Comparison of ENCODE assay signal across 14 mouse cellular contexts in the genomic region with DNA sequence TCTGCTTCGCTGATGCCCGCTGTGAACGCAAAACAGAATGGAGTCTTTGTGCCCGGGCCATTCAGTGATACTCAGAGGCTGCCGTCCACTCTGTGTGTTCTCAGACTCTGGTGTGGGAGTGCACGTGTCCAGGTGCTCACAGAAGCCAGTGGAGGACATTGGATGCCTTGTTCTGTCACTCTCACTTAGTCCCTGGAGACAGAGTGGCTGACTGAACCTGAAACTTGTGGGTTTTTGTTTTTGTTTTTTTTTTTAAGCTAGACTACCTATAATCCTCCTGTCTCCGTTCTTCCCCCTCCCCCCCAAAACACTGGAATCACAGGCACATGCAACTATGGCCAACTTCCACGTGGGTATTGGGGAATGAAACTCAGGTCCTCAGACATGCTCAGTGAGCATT. TPM values are rescaled to one million over a fixed set of nuclear protein-coding genes. Genes with fewer than 3 reads are reported as not detected.
DNase-seq lines count a peak whose midpoint lies in the region; ATAC-seq and TF ChIP-seq lines count a peak whose summit lies in the region.
"Had no signal": no experiment of that assay in that cellular context is flagged by ENCODE, and none has a peak within 500 bp of the region (broad histone marks: within the 10 kb centered on the region; RNA-seq: fewer than 3 reads in every experiment).

No protein-coding gene starts in this region.

- peaks cover 13% of the 10 kb centered on the region for H3K79me2 ChIP-seq in heart, adult 2 months (replicated peaks; ENCODE audit: control insufficient read depth, insufficient read depth, low read length)

- peaks cover 25% of the 10 kb centered on the region for H3K4me1 ChIP-seq in heart, adult 2 months (ENCODE audit: control insufficient read depth, insufficient read depth, low read length)
- H3K4me1 ChIP-seq in kidney, adult 2 months (ENCODE audit: control insufficient read depth, insufficient read depth, low read length): peaks cover 8% of the 10 kb centered on the region; the same call in 1 of the 2 replicates
- H3K4me1 ChIP-seq in lung, embryonic 15.5 days: peaks cover 87% of the 10 kb centered on the region
- peaks cover 50% of the 10 kb centered on the region for H3K4me1 ChIP-seq in stomach, embryonic 15.5 days

- 50% methylated on average over 8 of the region's 8 CpGs for WGBS in heart, adult 2 months
- 44% methylated on average over 8 of the region's 8 CpGs for WGBS in kidney, adult 2 months
- WGBS in lung, embryonic 15.5 days: 55% methylated on average over 8 of the region's 8 CpGs
- WGBS in stomach, embryonic 15.5 days: 65% methylated on average over 8 of the region's 8 CpGs

- no peak for DNase-seq in heart, adult 2 months
- no peak for DNase-seq in heart, postnatal 4 days
- DNase-seq in kidney, adult 2 months: no peak
- no peak for DNase-seq in kidney, postnatal 4 days
- DNase-seq in lung, postnatal 14 days: no peak
- no peak for DNase-seq in retina, postnatal 1 day
- DNase-seq: right cerebral cortex, postnatal 25 days; thymus, postnatal 36 days had no signal

- H3K9ac ChIP-seq in heart, adult 2 months (ENCODE audit: low read depth, low read length): peak overlapping the region; percentile 41
- peak overlapping the region; percentile 38; the same call in 1 of the 2 replicates for H3K9ac ChIP-seq in lung, embryonic 15.5 days
- H3K9ac ChIP-seq in stomach, embryonic 15.5 days: no peak overlapping the region
- H3K9ac ChIP-seq: limb, embryonic 13.5 days had no signal

- no peaks in the 10 kb centered on the region for H3K9me3 ChIP-seq in lung, embryonic 15.5 days
- H3K9me3 ChIP-seq in stomach, embryonic 15.5 days: no peaks in the 10 kb centered on the region
- H3K9me3 ChIP-seq: limb, embryonic 13.5 days had no signal

- TF ChIP-seq EP300 in heart, adult 2 months (IDR thresholded peaks at IDR 0.05; ENCODE audit: insufficient read depth, low read depth, low read length): no peak

- peaks cover 20% of the 10 kb centered on the region for H3K36me3 ChIP-seq in heart, adult 2 months (ENCODE audit: control insufficient read depth, insufficient read depth, low read length)
- H3K36me3 ChIP-seq in kidney, adult 2 months (ENCODE audit: control insufficient read depth, insufficient read depth, low read length): no peaks in the 10 kb centered on the region
- peaks cover 36% of the 10 kb centered on the region for H3K36me3 ChIP-seq in lung, embryonic 15.5 days
- H3K36me3 ChIP-seq in stomach, embryonic 15.5 days: no peaks in the 10 kb centered on the region
- H3K36me3 ChIP-seq: G1E had no signal

- H3K27me3 ChIP-seq in heart, adult 2 months (ENCODE audit: control insufficient read depth, insufficient read depth, low read length): no peaks in the 10 kb centered on the region
- no peaks in the 10 kb centered on the region for H3K27me3 ChIP-seq in kidney, adult 2 months (replicated peaks; ENCODE audit: control insufficient read depth, insufficient read depth, low read length)
- no peaks in the 10 kb centered on the region for H3K27me3 ChIP-seq in lung, embryonic 15.5 days
- H3K27me3 ChIP-seq in stomach, embryonic 15.5 days (replicated peaks): no peaks in the 10 kb centered on the region

- ATAC-seq in lung, embryonic 15.5 days (ENCODE audit: borderline replicate concordance, extremely low read depth, low FRiP score, low TSS enrichment): no peak
- no peak for ATAC-seq in stomach, embryonic 15.5 days (ENCODE audit: insufficient read depth, low FRiP score, low read depth)

- no peak for TF ChIP-seq CTCF in heart, adult 2 months (IDR thresholded peaks at IDR 0.05)
- no peak for TF ChIP-seq CTCF in kidney, adult 2 months (conservative IDR thresholded peaks at IDR 0.05; ENCODE audit: insufficient read depth, insufficient read length, low read depth, low read length)

- H3K27ac ChIP-seq in heart, adult 2 months: peak overlapping the region; percentile 100
- H3K27ac ChIP-seq in kidney, adult 2 months (ENCODE audit: insufficient read depth, low read depth, low read length): peak overlapping the region; percentile 91
- peak overlapping the region; percentile 98 for H3K27ac ChIP-seq in lung, embryonic 15.5 days
- H3K27ac ChIP-seq in stomach, embryonic 15.5 days: peak overlapping the region; percentile 96
- H3K27ac ChIP-seq: limb, embryonic 13.5 days had no signal

- H3K4me2 ChIP-seq in lung, embryonic 15.5 days: peak overlapping the region; percentile 75
- peak overlapping the region; percentile 59 for H3K4me2 ChIP-seq in stomach, embryonic 15.5 days

- intact Hi-C loops in heart, adult 2 months (cut with DNase I): no loop called here

- peak overlapping the region; percentile 57; the same call in 1 of the 2 replicates for H3K4me3 ChIP-seq in heart, adult 2 months
- H3K4me3 ChIP-seq in kidney, adult 2 months (ENCODE audit: insufficient read depth, low read depth, low read length): 0 out of 2 replicates have a peak overlapping the region, but pooled peaks have one; percentile 11
- peak overlapping the region; percentile 66; the same call in 1 of the 2 replicates for H3K4me3 ChIP-seq in lung, embryonic 15.5 days
- H3K4me3 ChIP-seq in stomach, embryonic 15.5 days (replicated peaks): 0 out of 2 replicates have a peak overlapping the region, but pooled peaks have one; percentile 72
- H3K4me3 ChIP-seq: limb, embryonic 13.5 days had no signal

- TF ChIP-seq POLR2A in heart, adult 2 months (IDR thresholded peaks at IDR 0.05; ENCODE audit: insufficient read depth, low read depth, low read length): no peak
- TF ChIP-seq POLR2A in kidney, adult 2 months (IDR thresholded peaks at IDR 0.05; ENCODE audit: low read depth, low read length): no peak

RNA-seq across cellular contexts. Expression of a gene that starts 3.9 kb away (rescaled TPM):
- 10 to 100 TPM; 30.8 to 37.1 TPM for total RNA-seq in heart, adult 2 months (2021)
- 62.3 and 71.8 TPM in 2 replicates for polyA plus RNA-seq in heart, adult 2 months (2012; rRNA removed)
- 10 to 100 TPM; 55.3 to 59.9 TPM for total RNA-seq in heart, postnatal 4 days (2021)
- polyA plus RNA-seq in kidney, adult 2 months (2012; rRNA removed): 59.2 and 66.7 TPM in 2 replicates
- polyA plus RNA-seq in lung, embryonic 15.5 days (2015; fragmentation: Nextera tagmentation; extraction: Ambion mirVana): 105 and 109 TPM in 2 replicates
- polyA plus RNA-seq in stomach, embryonic 15.5 days (2015; fragmentation: Nextera tagmentation; extraction: Ambion mirVana): 54.1 and 62.1 TPM in 2 replicates
- total RNA-seq: megakaryocyte-erythroid progenitor cell, adult 5-6 weeks had no signal
- polyA plus RNA-seq: G1E had no signal

RNA-seq across cellular contexts. Expression of a gene that starts 9.0 kb away (rescaled TPM):
- not detected for total RNA-seq in heart, adult 2 months (2021)
- polyA plus RNA-seq in heart, adult 2 months (2012; rRNA removed): 0.59 and 1.5 TPM in 2 replicates
- not detected for total RNA-seq in heart, postnatal 4 days (2021)
- 0.24 and 0.25 TPM in 2 replicates for polyA plus RNA-seq in kidney, adult 2 months (2012; rRNA removed)
- 0.69 and 0.72 TPM in 2 replicates for polyA plus RNA-seq in lung, embryonic 15.5 days (2015; fragmentation: Nextera tagmentation; extraction: Ambion mirVana)
- 210 and 299 TPM in 2 replicates for polyA plus RNA-seq in stomach, embryonic 15.5 days (2015; fragmentation: Nextera tagmentation; extraction: Ambion mirVana)
- total RNA-seq: adrenal gland, postnatal 25 days; G1E; megakaryocyte-erythroid progenitor cell, adult 5-6 weeks had no signal
- polyA plus RNA-seq: G1E had no signal

RNA-seq across cellular contexts. Expression of a gene that starts 30.6 kb away (rescaled TPM):
- total RNA-seq in heart, adult 2 months (2021): 10 to 100 TPM; 42.2 to 44.4 TPM
- 44.7 and 52.7 TPM in 2 replicates for polyA plus RNA-seq in heart, adult 2 months (2012; rRNA removed)
- total RNA-seq in heart, postnatal 4 days (2021): 10 to 100 TPM; 47.1 to 47.6 TPM
- polyA plus RNA-seq in kidney, adult 2 months (2012; rRNA removed): 56.5 and 68.1 TPM in 2 replicates
- 54.0 and 56.2 TPM in 2 replicates for polyA plus RNA-seq in lung, embryonic 15.5 days (2015; fragmentation: Nextera tagmentation; extraction: Ambion mirVana)
- 47.1 TPM in 2 replicates for polyA plus RNA-seq in stomach, embryonic 15.5 days (2015; fragmentation: Nextera tagmentation; extraction: Ambion mirVana)

RNA-seq across cellular contexts. Expression of a gene that starts 43.5 kb away (rescaled TPM):
- 10 to 100 TPM; 15.0 to 17.0 TPM for total RNA-seq in heart, adult 2 months (2021)
- 22.3 and 28.5 TPM in 2 replicates for polyA plus RNA-seq in heart, adult 2 months (2012; rRNA removed)
- 10 to 100 TPM; 15.9 to 18.8 TPM for total RNA-seq in heart, postnatal 4 days (2021)
- 80.4 and 93.7 TPM in 2 replicates for polyA plus RNA-seq in kidney, adult 2 months (2012; rRNA removed)
- 7.1 and 7.6 TPM in 2 replicates for polyA plus RNA-seq in lung, embryonic 15.5 days (2015; fragmentation: Nextera tagmentation; extraction: Ambion mirVana)
- polyA plus RNA-seq in stomach, embryonic 15.5 days (2015; fragmentation: Nextera tagmentation; extraction: Ambion mirVana): 6.6 and 7.6 TPM in 2 replicates
- total RNA-seq: G1E; megakaryocyte-erythroid progenitor cell, adult 5-6 weeks had no signal
- polyA plus RNA-seq: G1E had no signal

RNA-seq across cellular contexts. Expression of a gene that starts 53.1 kb away (rescaled TPM):
- not detected for total RNA-seq in heart, adult 2 months (2021)
- polyA plus RNA-seq in heart, adult 2 months (2012; rRNA removed): 0.04 TPM in 1 of 2 replicates, not detected in the other
- under 1 TPM in 1 of 2 experiments, not detected in 1; 0.29 TPM for total RNA-seq in heart, postnatal 4 days (2021)
- polyA plus RNA-seq in kidney, adult 2 months (2012; rRNA removed): 0.03 TPM in 1 of 2 replicates, not detected in the other
- 0.18 and 0.60 TPM in 2 replicates for polyA plus RNA-seq in lung, embryonic 15.5 days (2015; fragmentation: Nextera tagmentation; extraction: Ambion mirVana)
- 0.42 and 0.52 TPM in 2 replicates for polyA plus RNA-seq in stomach, embryonic 15.5 days (2015; fragmentation: Nextera tagmentation; extraction: Ambion mirVana)
- total RNA-seq: adrenal gland, postnatal 25 days; megakaryocyte-erythroid progenitor cell, adult 5-6 weeks had no signal

Comparison
In these comparisons a context has a peak if more than half of its experiments do, and no peak if none do; other contexts are left out.
1. H3K4me3 ChIP-seq: peak in every context shown above with its lines; median percentile 72 in stomach, embryonic 15.5 days; 66 in lung, embryonic 15.5 days; 57 in heart, adult 2 months; 11 in kidney, adult 2 months.
2. RNA of a gene that starts 9.0 kb away (polyA plus RNA-seq): 210 to 299 TPM in stomach, embryonic 15.5 days; 0.59 to 1.5 TPM in heart, adult 2 months, 0.69 to 0.72 TPM in lung, embryonic 15.5 days and 0.24 to 0.25 TPM in kidney, adult 2 months; every median in the first group is over 10 times any median in the second.
3. Peak in every context shown above with its lines, with median percentiles within 50 percentile points of each other: H3K27ac ChIP-seq.